Mouse (Mus musculus) heart, adult 2 months (tissue): ENCODE results near the gene Mapre3. TPM values are rescaled to one million over a fixed set of nuclear protein-coding genes. Genes with fewer than 3 reads are reported as not detected.
"Not testable (repeated sequence)": the region's sequence is repeated elsewhere in the genome, so short reads cannot be mapped to it uniquely, and the experiment has no call there.

Experiments used
- DNase-seq, 2 experiments: peaks; one replicate each; pipeline ENCODE4 v3.0.0; 2021
- H3K27ac ChIP-seq: fragments of 200-600 bp; 2 replicates; pipeline ENCODE4 v1.8.1; 2022
- H3K27me3 ChIP-seq: fragments of 200-500 bp; 2 replicates; pipeline ENCODE4 v1.6.1; 2012; ENCODE audit warnings: mild to moderate bottlenecking, low read length, inconsistent platforms, mixed read lengths; ENCODE audit not compliant: control insufficient read depth, insufficient read depth
- H3K36me3 ChIP-seq: fragments of 200-500 bp; 2 replicates; pipeline ENCODE4 v1.6.1; 2012; ENCODE audit warnings: low read length, inconsistent platforms; ENCODE audit not compliant: control insufficient read depth, insufficient read depth
- H3K4me1 ChIP-seq: fragments of 200-500 bp; 2 replicates; pipeline ENCODE4 v1.6.1; 2011; ENCODE audit warnings: low read length; ENCODE audit not compliant: control insufficient read depth, insufficient read depth
- H3K4me3 ChIP-seq: fragments of 200-600 bp; 2 replicates; pipeline ENCODE4 v1.8.1; 2022
- H3K79me2 ChIP-seq: fragments of 200-500 bp; replicated peaks from 2 replicates; pipeline ENCODE4 v1.6.1; 2012; ENCODE audit warnings: mild to moderate bottlenecking, inconsistent platforms, low read length, moderate library complexity, mixed read lengths; ENCODE audit not compliant: control insufficient read depth, insufficient read depth
- H3K9ac ChIP-seq: fragments of 200-500 bp; 2 replicates; pipeline ENCODE4 v1.6.1; 2012; ENCODE audit warnings: low read depth, mild to moderate bottlenecking, control low read depth, inconsistent platforms, low read length, mixed read lengths
- CTCF ChIP-seq: fragments of 200-600 bp; IDR thresholded peaks from 2 replicates; pipeline ENCODE4 v1.8.1; 2022; ENCODE audit warnings: antibody characterized with exemption, mild to moderate bottlenecking, moderate library complexity
- EP300 ChIP-seq: fragments of 200-500 bp; IDR thresholded peaks from 2 replicates; pipeline ENCODE4 v1.6.1; 2011; ENCODE audit warnings: low read depth, low read length, control low read depth; ENCODE audit not compliant: insufficient read depth
- POLR2A ChIP-seq: fragments of 200-500 bp; IDR thresholded peaks from 2 replicates; pipeline ENCODE4 v1.6.1; 2011; ENCODE audit warnings: mild to moderate bottlenecking, low read depth, low read length, control low read depth; ENCODE audit not compliant: insufficient read depth
- WGBS: fragments of 180-500 bp; shearing (Covaris S2); methylation state at CpG from one replicate; pipeline ENCODE4 v1.1.7; 2018; 5-methylcytosine and 5-hydroxymethylcytosine counted together
- intact Hi-C: fragments of 180-260 bp; cut with DNase I; formaldehyde crosslinking; loops from one replicate; pipeline ENCODE4 v1.15.1; 2025
- polyA plus RNA-seq: library from polyadenylated mRNA; depleted of rRNA; stranded (reverse); fragments of >200 nt; gene quantifications from 2 replicates; pipeline ENCODE4 v1.2.3, GENCODE M21; 2012
- total RNA-seq, 2 experiments: library from RNA; stranded (reverse); gene quantifications; 2 replicates each; pipeline ENCODE4 v1.2.3; 2021

Mapre3 gene
- total and polyA plus RNA-seq, 3 experiments, result 36.5 to 52.8 (median 38.2) TPM

DNA sequence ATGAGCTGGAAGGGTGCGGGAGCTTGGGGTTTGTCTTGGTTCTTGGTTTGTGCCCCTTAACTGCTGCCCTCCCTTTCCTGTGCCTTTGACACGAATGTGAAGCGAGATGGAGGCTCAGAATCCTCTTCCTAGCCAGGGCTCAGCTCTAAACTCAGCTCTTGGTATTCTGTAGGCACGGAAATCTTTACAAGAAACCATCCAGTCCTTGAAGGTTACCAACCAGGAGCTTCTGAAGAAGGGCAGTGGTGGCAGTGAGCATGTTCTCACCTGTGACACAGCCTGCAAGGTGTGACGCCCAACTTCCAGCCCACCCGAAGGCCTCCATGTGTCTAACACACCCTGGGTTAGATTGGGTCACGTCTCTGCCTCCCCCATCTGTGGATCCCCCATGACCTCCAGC, 59.9 kb downstream of the Mapre3 start:
- H3K4me3 ChIP-seq, result no peak overlapping the region
- TF ChIP-seq EP300, result no peak
- no peak for TF ChIP-seq CTCF
- no peak for TF ChIP-seq POLR2A
- intact Hi-C loops, result no loop called here
- DNase-seq, result no peak
- H3K9ac ChIP-seq, result no peak overlapping the region
- no peaks in the 10 kb centered on the region for H3K79me2 ChIP-seq
- H3K4me1 ChIP-seq, result peaks cover 2% of the 10 kb centered on the region; the same call in 1 of the 2 replicates
- peaks cover 4% of the 10 kb centered on the region; the same call in 1 of the 2 replicates for H3K36me3 ChIP-seq
- 93% methylated on average over 7 of the region's 7 CpGs for WGBS
- no peak overlapping the region for H3K27ac ChIP-seq
- H3K27me3 ChIP-seq, result no peaks in the 10 kb centered on the region

DNA sequence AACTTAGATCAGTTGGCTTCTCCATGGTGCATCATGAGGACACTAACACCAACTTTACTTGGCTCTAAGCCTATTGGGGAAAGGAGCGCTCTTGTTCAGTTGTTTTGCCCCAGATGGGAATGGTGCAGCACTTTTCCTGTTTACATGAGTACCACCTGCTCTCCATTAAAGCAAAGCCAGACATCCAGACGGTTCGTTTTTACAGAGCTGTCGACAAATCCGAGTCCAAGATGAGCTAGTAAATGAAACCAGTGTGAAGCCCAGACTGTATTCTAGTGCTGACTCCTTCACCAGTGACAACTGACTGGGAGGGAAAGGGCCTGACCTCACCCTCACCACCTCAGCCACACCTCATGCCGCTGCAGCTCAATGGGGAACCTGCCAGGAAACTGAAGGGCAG, 64.2 kb downstream of the Mapre3 start:
- H3K9ac ChIP-seq, result no peak overlapping the region
- H3K27me3 ChIP-seq, result no peaks in the 10 kb centered on the region
- WGBS, result 33% methylated on average over 6 of the region's 6 CpGs
- H3K27ac ChIP-seq, result no peak overlapping the region
- peaks cover 2% of the 10 kb centered on the region; the same call in 1 of the 2 replicates for H3K4me1 ChIP-seq
- H3K4me3 ChIP-seq, result no peak overlapping the region
- TF ChIP-seq EP300 (no peak), CTCF (no peak), POLR2A (peak; percentile 22; the same call in 1 of the 2 replicates)
- H3K36me3 ChIP-seq, result no peaks in the 10 kb centered on the region
- DNase-seq, result no peak
- intact Hi-C loops, result no loop called here
- H3K79me2 ChIP-seq, result no peaks in the 10 kb centered on the region

DNA sequence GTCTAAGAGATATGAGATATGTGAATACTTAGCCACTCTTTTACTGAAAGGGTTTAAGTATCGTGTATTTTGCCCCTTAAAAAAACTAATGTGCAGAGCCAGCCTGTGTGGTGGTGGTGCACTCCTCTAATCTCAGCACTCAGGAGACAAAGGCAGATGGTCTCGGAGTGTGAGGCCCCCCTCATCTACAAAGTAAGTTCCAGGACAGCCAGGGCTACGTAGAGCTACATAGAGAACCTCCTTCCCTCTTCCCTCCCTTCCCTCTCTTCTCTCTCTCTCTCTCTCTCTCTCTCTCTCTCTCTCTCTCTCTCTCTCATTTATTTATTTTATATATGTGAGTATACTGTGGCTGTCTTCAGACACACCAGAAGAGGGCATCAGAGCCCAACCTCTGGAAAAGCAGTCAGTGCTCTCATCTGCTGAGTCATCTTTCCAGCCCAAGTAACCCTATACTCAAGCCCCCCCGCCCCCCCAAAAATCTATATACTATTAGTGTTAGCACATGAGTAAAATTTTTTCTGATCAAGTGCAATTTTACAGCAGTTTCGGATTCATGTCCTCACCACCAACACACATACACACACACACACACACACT, 65.0 kb downstream of the Mapre3 start:
- WGBS, result 77% methylated on average over 5 of the region's 5 CpGs
- Histone ChIP-seq H3K27me3 (no peaks in the 10 kb centered on the region), H3K79me2 (no peaks in the 10 kb centered on the region), H3K4me1 (peaks cover 2% of the 10 kb centered on the region; the same call in 1 of the 2 replicates), H3K4me3 (no peak overlapping the region), H3K9ac (no peak overlapping the region), H3K36me3 (no peaks in the 10 kb centered on the region), H3K27ac (no peak overlapping the region)
- intact Hi-C loops, result no loop called here
- DNase-seq, result no peak
- no peak for TF ChIP-seq POLR2A
- peak; percentile 27 for TF ChIP-seq CTCF

DNA sequence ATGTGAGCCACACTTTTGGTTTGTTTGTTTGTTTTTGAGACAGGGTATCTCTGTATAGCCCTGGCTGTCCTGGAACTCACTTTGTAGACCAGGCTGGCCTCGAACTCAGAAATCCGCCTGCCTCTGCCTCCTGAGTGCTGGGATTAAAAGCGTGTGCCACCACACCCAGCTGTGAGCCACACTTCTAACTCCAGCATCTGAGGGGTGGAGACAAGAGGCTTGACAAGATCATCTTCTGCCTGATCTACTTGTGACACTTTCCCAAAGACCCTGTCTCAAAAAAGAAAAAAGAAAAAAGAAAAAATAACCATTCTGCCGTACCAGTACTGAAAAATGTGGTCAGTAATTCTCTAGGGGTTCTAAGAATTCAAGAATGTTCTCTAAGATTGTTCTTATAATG, 67.4 kb downstream of the Mapre3 start:
- H3K4me1 ChIP-seq, H3K9ac ChIP-seq, H3K4me3 ChIP-seq, DNase-seq, intact Hi-C loops, H3K79me2 ChIP-seq, H3K27ac ChIP-seq, H3K36me3 ChIP-seq, H3K27me3 ChIP-seq: not testable (repeated sequence)
- 78% methylated on average over 4 of the region's 4 CpGs for WGBS

DNA sequence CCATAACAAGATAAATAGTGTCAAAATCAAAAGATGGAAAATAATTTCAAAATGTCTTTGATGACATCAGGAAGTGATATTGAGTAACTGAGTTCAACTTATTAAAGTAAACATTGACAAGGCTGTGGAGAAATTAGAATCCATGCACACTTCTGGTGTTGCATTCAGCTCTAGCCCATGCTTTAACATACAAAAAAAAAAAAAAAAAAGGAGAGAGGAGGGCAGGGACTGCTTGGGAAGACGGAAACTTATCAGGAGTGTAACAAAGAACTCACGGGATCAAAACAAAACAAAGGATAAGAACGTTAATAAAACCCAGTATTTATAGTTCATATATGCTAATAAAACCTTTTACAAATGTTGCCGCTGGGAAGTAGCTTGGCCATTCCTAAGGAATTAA, 71.8 kb downstream of the Mapre3 start:
- H3K27me3 ChIP-seq, result no peaks in the 10 kb centered on the region
- no peak for DNase-seq
- WGBS, result 29% methylated on average over 4 of the region's 4 CpGs
- H3K4me3 ChIP-seq, result no peak overlapping the region
- H3K27ac ChIP-seq, result no peak overlapping the region
- no peaks in the 10 kb centered on the region for H3K79me2 ChIP-seq
- H3K9ac ChIP-seq, result no peak overlapping the region
- TF ChIP-seq POLR2A, result no peak
- no peak for TF ChIP-seq CTCF
- TF ChIP-seq EP300, result no peak
- H3K36me3 ChIP-seq, result no peaks in the 10 kb centered on the region
- intact Hi-C loops, result no loop called here
- no peaks in the 10 kb centered on the region for H3K4me1 ChIP-seq

DNA sequence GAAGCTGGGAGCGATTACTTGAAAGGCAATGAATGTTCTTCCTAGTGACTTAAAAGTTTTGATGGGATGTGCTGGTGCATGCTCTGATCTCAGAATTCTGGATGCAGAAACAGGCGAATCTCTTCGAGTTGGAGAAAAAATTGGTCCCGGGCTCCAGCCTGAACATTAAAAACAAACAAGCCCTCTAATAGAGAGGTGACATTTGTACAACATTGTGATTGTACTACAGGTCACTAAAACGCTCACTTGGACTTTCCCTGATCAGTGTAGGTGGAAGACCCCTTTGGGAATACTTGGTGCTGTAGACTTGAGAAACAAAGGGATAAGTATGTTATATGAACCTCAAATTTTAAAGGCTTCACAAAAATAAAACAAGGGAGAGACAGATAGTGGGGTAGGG, 72.3 kb downstream of the Mapre3 start:
- Histone ChIP-seq H3K36me3 (no peaks in the 10 kb centered on the region), H3K27me3 (no peaks in the 10 kb centered on the region), H3K27ac (peak overlapping the region; percentile 94), H3K4me1 (no peaks in the 10 kb centered on the region), H3K79me2 (no peaks in the 10 kb centered on the region), H3K4me3 (peak overlapping the region; percentile 77), H3K9ac (no peak overlapping the region)
- no peak for DNase-seq
- 23% methylated on average over 5 of the region's 5 CpGs for WGBS
- intact Hi-C loops, result loop anchor here (1.0 kb wide), 1 partner anchor 21 kb away; the partner anchor contains the start of gene Ost4
- TF ChIP-seq EP300, result no peak
- no peak for TF ChIP-seq CTCF
- TF ChIP-seq POLR2A, result no peak
